Comparison of ENCODE assay signal across 19 mouse cellular contexts in genomic region chr4:31786284-31786683, GRCm38 (mm10).
DNase-seq lines count a peak whose midpoint lies in the region; ATAC-seq and TF ChIP-seq lines count a peak whose summit lies in the region.
"Had no signal": no experiment of that assay in that cellular context is flagged by ENCODE, and none has a peak within 500 bp of the region (broad histone marks: within the 10 kb centered on the region; RNA-seq: fewer than 3 reads in every experiment).

No protein-coding gene starts in this region.

- no peaks in the 10 kb centered on the region for H3K79me2 ChIP-seq in CH12.LX (replicated peaks; ENCODE audit: control insufficient read depth, extremely low read depth, insufficient read depth, poor library complexity, severe bottlenecking)

- no peaks in the 10 kb centered on the region for H3K36me3 ChIP-seq in liver, postnatal 0 days (replicated peaks; ENCODE audit: insufficient read depth, low read length)
- no peaks in the 10 kb centered on the region for H3K36me3 ChIP-seq in liver, embryonic 12.5 days
- no peaks in the 10 kb centered on the region for H3K36me3 ChIP-seq in CH12.LX (replicated peaks in 1 of 2; ENCODE audit: control insufficient read depth in 1 of 2, insufficient read depth in 1 of 2, low read length in 1 of 2)
- H3K36me3 ChIP-seq: heart, embryonic 15.5 days; hindbrain, embryonic 13.5 days had no signal

- H3K4me2 ChIP-seq in liver, postnatal 0 days (ENCODE audit: low read depth, low read length), result no peak overlapping the region
- no peak overlapping the region for H3K4me2 ChIP-seq in liver, embryonic 12.5 days
- no peak overlapping the region for H3K4me2 ChIP-seq in CH12.LX (ENCODE audit: insufficient read depth, low read depth, poor library complexity, severe bottlenecking)
- H3K4me2 ChIP-seq: heart, embryonic 15.5 days; hindbrain, embryonic 13.5 days had no signal

- TF ChIP-seq POLR2A in CH12.LX (IDR thresholded peaks at IDR 0.05; ENCODE audit: low read depth, low read length), result no peak

- no peak for ATAC-seq in liver, postnatal 0 days
- no peak for ATAC-seq in liver, embryonic 12.5 days
- ATAC-seq: forebrain, embryonic 16.5 days had no signal

- peak; percentile 18; the same call in 1 of the 2 replicates for TF ChIP-seq CTCF in gastrocnemius, adult 2 months (IDR thresholded peaks at IDR 0.05)
- TF ChIP-seq CTCF in liver, postnatal 0 days (IDR thresholded peaks at IDR 0.05; ENCODE audit: low read depth), result peak; percentile 14; the same call in 1 of the 2 replicates
- TF ChIP-seq CTCF in CH12.LX (conservative IDR thresholded peaks at IDR 0.05 in 1 of 2, IDR thresholded peaks at IDR 0.05 in 1 of 2; ENCODE audit: low read depth in 2 of 2, low read length in 2 of 2), result peak; percentile 38 to 47; a peak in 3 of 4 replicates

- intact Hi-C loops in gastrocnemius, adult 2 months (cut with DNase I), result no loop called here
- intact Hi-C loops in heart, postnatal 10 days (cut with DNase I), result no loop called here
- intact Hi-C loops in left cerebral cortex, postnatal 4 days (cut with DNase I), result no loop called here

- dilution Hi-C loops in CH12.LX (cut with MboI; ENCODE audit: extremely low pct_ligation_motif_present, extremely low pct_unique_long_range_greater_than_20kb, low sequenced_read_pairs), result no loop called here

- no peaks in the 10 kb centered on the region for H3K4me1 ChIP-seq in liver, postnatal 0 days (ENCODE audit: insufficient read depth)
- no peaks in the 10 kb centered on the region for H3K4me1 ChIP-seq in liver, embryonic 12.5 days
- H3K4me1 ChIP-seq in CH12.LX (ENCODE audit: control insufficient read depth in 1 of 2, insufficient read depth in 2 of 2), result no peaks in the 10 kb centered on the region
- H3K4me1 ChIP-seq: heart, embryonic 15.5 days; hindbrain, embryonic 13.5 days had no signal

- no peaks in the 10 kb centered on the region for H3K27me3 ChIP-seq in liver, postnatal 0 days (ENCODE audit: insufficient read depth, low read length)
- no peaks in the 10 kb centered on the region for H3K27me3 ChIP-seq in liver, embryonic 12.5 days (replicated peaks)
- no peaks in the 10 kb centered on the region for H3K27me3 ChIP-seq in CH12.LX (replicated peaks)
- H3K27me3 ChIP-seq: heart, embryonic 15.5 days; hindbrain, embryonic 13.5 days had no signal

- H3K9me3 ChIP-seq in liver, postnatal 0 days (ENCODE audit: low read length), result no peaks in the 10 kb centered on the region
- H3K9me3 ChIP-seq in liver, embryonic 12.5 days (replicated peaks), result no peaks in the 10 kb centered on the region
- no peaks in the 10 kb centered on the region for H3K9me3 ChIP-seq in CH12.LX (replicated peaks; ENCODE audit: low read length)
- H3K9me3 ChIP-seq: heart, embryonic 15.5 days; hindbrain, embryonic 13.5 days had no signal

- no peak for DNase-seq in gastrocnemius, adult 2 months
- no peak for DNase-seq in gastrocnemius, postnatal 4 days (ENCODE audit: low spot score in 2 of 2)
- DNase-seq in liver, postnatal 0 days, result no peak
- DNase-seq in CH12.LX (ENCODE audit: extremely low read depth) (peak; percentile 28), R1 (ENCODE audit: low read depth, low spot score) (peak; percentile 57)
- no peak for DNase-seq in heart, postnatal 10 days
- DNase-seq in left cerebral cortex, postnatal 4 days, result no peak
- DNase-seq: cerebellum, postnatal 10 days; heart, adult 18-20 months; kidney, adult 11 months; kidney, postnatal 14 days; lung, adult 2 months; midbrain, embryonic 14.5 days; spleen, adult 18-20 months; thymus, adult 2 months had no signal

- 74% methylated on average over 1 of the region's 1 CpGs for WGBS in liver, postnatal 0 days (ENCODE audit: insufficient replicate concordance)
- WGBS in liver, embryonic 12.5 days (ENCODE audit: insufficient replicate concordance), result 86% methylated on average over 1 of the region's 1 CpGs

- in situ Hi-C loops in CH12.LX (cut with MboI; ENCODE audit: low pct_ligation_motif_present, low pct_unique_long_range_greater_than_20kb, low sequenced_read_pairs), result no loop called here

- peak; percentile 52 for TF ChIP-seq RAD21 in CH12.LX (IDR thresholded peaks at IDR 0.05; ENCODE audit: low read depth, low read length)

- H3K27ac ChIP-seq in gastrocnemius, adult 2 months, result no peak overlapping the region
- H3K27ac ChIP-seq in liver, postnatal 0 days (ENCODE audit: low read depth), result no peak overlapping the region
- no peak overlapping the region for H3K27ac ChIP-seq in liver, embryonic 12.5 days
- no peak overlapping the region for H3K27ac ChIP-seq in CH12.LX (ENCODE audit: insufficient read depth, low read depth)
- H3K27ac ChIP-seq: heart, embryonic 15.5 days; hindbrain, embryonic 13.5 days had no signal

- TF ChIP-seq EP300 in liver, postnatal 0 days (IDR thresholded peaks at IDR 0.05; ENCODE audit: low read depth), result no peak
- TF ChIP-seq EP300 in CH12.LX (IDR thresholded peaks at IDR 0.05; ENCODE audit: low read length), result no peak

- no peak overlapping the region for H3K4me3 ChIP-seq in gastrocnemius, adult 2 months
- no peak overlapping the region for H3K4me3 ChIP-seq in liver, postnatal 0 days (ENCODE audit: low read depth, low read length)
- H3K4me3 ChIP-seq in liver, embryonic 12.5 days, result no peak overlapping the region
- H3K4me3 ChIP-seq in CH12.LX (replicated peaks in 1 of 3; ENCODE audit: low read depth in 2 of 3, low read length in 2 of 3, poor library complexity in 1 of 3), result no peak overlapping the region
- H3K4me3 ChIP-seq: heart, embryonic 15.5 days; hindbrain, embryonic 13.5 days had no signal

- no peak overlapping the region for H3K9ac ChIP-seq in liver, postnatal 0 days (replicated peaks)
- H3K9ac ChIP-seq in liver, embryonic 12.5 days, result no peak overlapping the region
- no peak overlapping the region for H3K9ac ChIP-seq in CH12.LX (ENCODE audit: insufficient read depth, low read depth)
- H3K9ac ChIP-seq: heart, embryonic 15.5 days; hindbrain, embryonic 13.5 days had no signal

TF ChIP-seq in CH12.LX, 34 proteins besides CTCF, POLR2A, EP300 and RAD21:
- TF ChIP-seq NELFE (IDR thresholded peaks at IDR 0.05; ENCODE audit: low read depth, low read length) (no peak), MYC (IDR thresholded peaks at IDR 0.05; ENCODE audit: low read depth, low read length) (no peak), ETS1 (conservative IDR thresholded peaks at IDR 0.05; ENCODE audit: low read depth, low read length) (no peak), SMC3 (IDR thresholded peaks at IDR 0.05; ENCODE audit: low read depth, low read length) (peak; percentile 12; the same call in 1 of the 2 replicates)

Comparison
In these comparisons a context has a peak if more than half of its experiments do, and no peak if none do; other contexts are left out.
1. DNase-seq: peak in CH12.LX (single experiment) and R1 (single experiment); none in gastrocnemius, adult 2 months (single experiment), gastrocnemius, postnatal 4 days (0 of 2), liver, postnatal 0 days (single experiment), heart, postnatal 10 days (0 of 2) and left cerebral cortex, postnatal 4 days (single experiment).
2. Peak in every context shown above with its lines, with median percentiles within 50 percentile points of each other: CTCF ChIP-seq.